Mouse (Mus musculus): ENCODE measurements at regions not wholly inside any gene's neighbourhood (a gene's known extent, or its start where the extent isn't known, plus 50 kb on each side); places are given as distances from the start of the nearest gene placed in this dataset.
A peak's percentile ranks its signal among the peaks of the same experiment; 100 is the strongest.
"Not testable (repeated sequence)": the region's sequence is repeated elsewhere in the genome, so short reads cannot be mapped to it uniquely, and the experiment has no call there.

GRCm38 (mm10) chr1:176504731-176505130, 229.6 kb upstream of the Pld5 start:
- not testable (repeated sequence) for DNase-seq

GRCm38 (mm10) chr1:176499010-176499650, 224.0 kb upstream of the Pld5 start:
- DNase-seq: no peak

- DNase-seq: no peak
These were observed 193.4 kb upstream of the Pld5 start for GRCm38 (mm10) chr1:176468560-176468959.

GRCm38 (mm10) chr1:176462125-176462524, 187.0 kb upstream of the Pld5 start:
- no peak for DNase-seq

- DNase-seq: no peak
These were observed 171.6 kb upstream of the Pld5 start for GRCm38 (mm10) chr1:176446735-176447134.

GRCm38 (mm10) chr1:176443712-176444111, 168.6 kb upstream of the Pld5 start:
- DNase-seq: no peak

- DNase-seq: no peak
These were observed 165.1 kb upstream of the Pld5 start for GRCm38 (mm10) chr1:176440254-176440653.

GRCm38 (mm10) chr1:176427835-176428234, 152.7 kb upstream of the Pld5 start:
- no peak for DNase-seq

- DNase-seq: peak; percentile 18
These were observed 151.9 kb upstream of the Pld5 start for GRCm38 (mm10) chr1:176427046-176427445.

GRCm38 (mm10) chr1:176417251-176417650, 142.1 kb upstream of the Pld5 start:
- no peak for DNase-seq

- DNase-seq: no peak
These were observed 129.0 kb upstream of the Pld5 start for GRCm38 (mm10) chr1:176404128-176404527.

GRCm38 (mm10) chr1:176379645-176380044, 104.5 kb upstream of the Pld5 start:
- DNase-seq: no peak

GRCm38 (mm10) chr1:176366900-176367299, 91.8 kb upstream of the Pld5 start:
- DNase-seq: no peak

GRCm38 (mm10) chr1:176360957-176361356, 85.8 kb upstream of the Pld5 start:
- no peak for DNase-seq

- DNase-seq: no peak
These were observed 85.0 kb upstream of the Pld5 start for GRCm38 (mm10) chr1:176359992-176360724.

GRCm38 (mm10) chr1:176355342-176355741, 80.2 kb upstream of the Pld5 start:
- DNase-seq: no peak

- no peak for DNase-seq
These were observed 79.8 kb upstream of the Pld5 start for GRCm38 (mm10) chr1:176354898-176355297.

GRCm38 (mm10) chr1:176352706-176353105, 77.6 kb upstream of the Pld5 start:
- no peak for DNase-seq

GRCm38 (mm10) chr1:176349909-176350495, 74.9 kb upstream of the Pld5 start:
- no peak for DNase-seq

- no peak for DNase-seq
These were observed 73.0 kb upstream of the Pld5 start for GRCm38 (mm10) chr1:176348129-176348528.

- DNase-seq: no peak
These were observed 56.2 kb upstream of the Pld5 start for GRCm38 (mm10) chr1:176331344-176331743.

Data from adrenal gland, adult 2 months (tissue).